Mouse (Mus musculus) embryo, embryonic 11.5 days (tissue): ENCODE measurements around the gene Cabp7.
"Not testable (repeated sequence)": the region's sequence is repeated elsewhere in the genome, so short reads cannot be mapped to it uniquely, and the experiment has no call there.

ENCODE experiments used
- DNase-seq: peaks from one replicate; pipeline ENCODE4 v3.0.0-alpha.2; 2012; ENCODE audit warnings: low read depth, low spot score

Cabp7 gene

DNA sequence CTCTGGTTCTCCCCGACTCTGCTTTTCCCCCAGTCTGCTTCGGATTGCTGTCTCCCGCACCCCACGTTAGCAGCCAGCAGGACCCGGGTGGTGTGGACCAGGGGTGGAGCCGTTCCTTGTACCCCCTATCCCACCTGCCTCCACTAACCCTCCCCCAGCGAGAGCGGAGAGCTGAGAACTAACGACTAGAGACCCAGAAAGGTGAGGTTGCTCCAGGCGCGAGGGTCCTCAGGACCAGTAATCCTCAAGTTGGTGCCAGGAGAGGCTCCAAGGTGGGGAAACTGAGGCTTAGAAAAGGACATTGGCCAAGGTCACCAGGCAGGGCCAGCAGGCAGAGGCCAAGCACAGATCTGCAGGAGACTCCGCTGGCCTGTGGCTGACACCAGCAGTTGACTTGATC, 707 bp upstream of the Cabp7 start:
- DNase-seq: no peak

GRCm38 (mm10) chr11:4745969-4746368, 609 bp downstream of the Cabp7 start:
- no peak for DNase-seq

DNA sequence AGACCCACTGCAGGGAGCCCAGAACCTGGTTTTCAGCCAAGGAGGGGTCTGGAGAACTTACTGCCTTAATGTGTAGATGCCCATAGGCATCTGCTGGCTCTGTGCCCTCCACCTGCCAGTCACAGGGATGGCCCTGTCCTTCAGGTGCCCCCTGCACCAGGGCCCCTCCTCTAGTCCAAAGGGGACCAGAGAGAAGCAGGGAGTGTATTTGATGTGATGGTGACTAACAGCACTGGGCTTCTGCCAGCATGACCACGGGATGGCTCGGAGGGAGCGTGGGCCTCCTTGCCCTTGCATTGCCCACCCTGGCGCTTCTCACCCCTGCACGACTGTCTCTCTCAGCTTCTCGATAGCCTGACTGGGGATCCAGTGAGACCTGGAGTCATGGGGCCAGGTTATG, 1.9 kb downstream of the Cabp7 start:
- no peak for DNase-seq

- no peak for DNase-seq
Measured at GRCm38 (mm10) chr11:4740785-4741184, 5.8 kb downstream of the Cabp7 start.

DNA sequence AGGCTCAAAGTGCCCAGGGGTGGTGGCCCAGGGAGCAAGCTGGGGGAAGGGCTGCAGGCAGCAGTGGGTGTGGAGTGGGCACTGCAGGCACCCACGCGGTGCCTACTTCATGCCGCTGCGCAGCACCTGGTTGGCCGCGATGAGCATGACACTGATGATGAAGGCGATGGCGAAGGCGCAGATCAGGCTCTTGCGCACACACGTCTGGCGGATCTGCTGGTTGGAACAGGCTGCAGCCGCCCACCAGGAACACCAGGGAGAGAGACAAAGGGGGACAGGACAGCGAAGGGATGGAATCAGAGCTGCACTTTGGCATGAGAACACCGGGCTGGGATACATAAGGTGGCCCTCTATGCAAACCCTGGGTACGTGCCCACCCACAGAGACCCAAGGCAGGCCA, 7.9 kb downstream of the Cabp7 start:
- no peak for DNase-seq

- no peak for DNase-seq
Measured at GRCm38 (mm10) chr11:4737682-4738081, 8.9 kb downstream of the Cabp7 start.

GRCm38 (mm10) chr11:4736355-4736754, 10.2 kb downstream of the Cabp7 start:
- no peak for DNase-seq

- no peak for DNase-seq
Measured at GRCm38 (mm10) chr11:4734179-4734578, 12.4 kb downstream of the Cabp7 start.

GRCm38 (mm10) chr11:4731781-4732180, 14.8 kb downstream of the Cabp7 start:
- no peak for DNase-seq

GRCm38 (mm10) chr11:4730913-4731312, 15.7 kb downstream of the Cabp7 start:
- DNase-seq: no peak

DNA sequence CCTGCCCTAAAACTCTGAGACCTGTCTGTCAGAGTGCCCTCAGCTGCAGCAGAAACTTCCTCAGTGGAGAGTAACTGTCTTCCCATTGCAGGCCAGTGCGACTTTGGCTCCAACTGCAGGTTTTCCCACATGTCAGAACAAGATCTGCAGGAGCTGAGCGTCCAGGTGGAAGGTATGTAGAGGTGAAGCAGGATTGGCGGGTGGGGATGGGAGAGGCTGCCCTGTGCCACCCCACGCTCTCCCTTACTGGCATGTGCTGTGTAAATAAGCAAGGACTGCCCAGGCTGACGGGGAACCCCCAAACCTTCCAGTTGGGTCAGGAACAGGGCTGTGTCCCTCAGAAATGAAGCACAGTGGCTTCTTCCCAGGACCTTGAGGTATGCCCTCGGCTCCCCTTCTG, 16.5 kb downstream of the Cabp7 start:
- no peak for DNase-seq

DNA sequence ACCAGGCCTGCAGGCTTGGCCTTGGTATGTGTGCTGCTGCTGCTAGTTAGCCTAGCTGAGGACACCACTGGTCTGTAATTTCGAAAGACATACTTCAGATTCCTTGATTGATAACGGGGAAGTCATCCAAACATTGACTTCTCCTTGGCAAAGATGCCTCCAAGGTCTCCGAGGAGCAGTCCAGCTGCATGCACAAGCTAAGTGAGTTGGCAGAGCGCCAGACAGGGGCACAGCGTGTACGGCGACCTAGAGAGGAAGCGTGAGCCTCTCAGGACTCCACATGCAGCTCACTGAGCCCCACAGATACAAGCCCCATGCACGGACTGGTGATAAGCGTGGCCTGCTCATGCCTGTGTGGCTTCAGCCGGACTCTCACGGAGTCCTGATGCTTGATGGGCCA, 17.0 kb downstream of the Cabp7 start:
- DNase-seq: no peak

GRCm38 (mm10) chr11:4721728-4722127, 24.9 kb downstream of the Cabp7 start:
- no peak for DNase-seq

DNA sequence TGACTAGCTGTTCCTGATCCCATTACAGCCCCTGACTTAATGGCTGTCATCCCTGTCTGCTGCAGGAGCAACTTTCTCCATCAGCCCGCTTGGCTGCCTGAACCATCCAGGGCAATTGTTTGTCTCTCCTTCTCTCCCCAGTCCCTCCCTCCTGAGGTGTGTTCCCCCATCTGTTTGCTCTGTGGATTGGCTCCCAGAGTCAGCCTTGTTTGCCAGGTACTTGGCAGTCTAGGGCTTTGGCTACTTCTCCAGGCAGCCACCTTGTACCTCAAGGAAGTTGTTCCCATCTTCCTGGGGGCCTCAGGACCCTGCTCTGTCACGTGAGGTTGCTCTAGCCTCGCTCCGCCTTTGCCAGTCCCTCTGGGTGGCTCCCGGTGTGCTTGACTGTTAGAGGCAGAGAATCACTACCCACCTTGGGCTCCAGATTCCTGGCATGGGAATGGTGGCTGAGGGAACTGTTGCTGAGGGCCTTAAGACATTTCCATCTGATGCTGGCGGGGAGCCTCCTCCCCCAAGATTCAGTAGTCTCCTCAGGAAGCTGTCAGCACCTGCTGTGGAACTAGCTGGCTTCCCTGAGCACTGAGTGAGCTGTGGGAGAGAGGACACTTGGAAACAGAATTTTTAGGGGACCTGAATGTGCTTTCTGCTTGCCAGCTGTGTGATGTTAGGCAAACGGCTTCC, 25.5 kb downstream of the Cabp7 start:
- no peak for DNase-seq

DNA sequence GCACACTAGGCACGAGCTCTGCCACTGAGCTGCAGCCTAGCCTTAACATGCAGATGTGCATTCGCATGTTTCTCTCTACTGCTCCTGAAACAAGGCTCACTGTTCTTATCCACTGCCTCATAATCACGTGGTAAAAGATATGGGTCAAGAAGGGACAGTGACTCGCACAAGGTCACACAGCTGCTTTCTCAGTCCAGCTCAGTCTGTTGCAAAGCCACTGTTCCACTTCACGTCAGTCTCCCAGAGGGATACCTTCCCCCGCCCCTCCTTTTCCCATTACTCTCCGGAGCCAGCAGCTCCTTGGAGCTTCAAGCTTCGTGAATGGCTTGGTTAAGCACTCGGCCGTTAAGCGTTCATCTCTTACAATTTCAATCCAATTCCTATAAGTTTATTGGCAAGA, 26.2 kb downstream of the Cabp7 start:
- DNase-seq: no peak

DNA sequence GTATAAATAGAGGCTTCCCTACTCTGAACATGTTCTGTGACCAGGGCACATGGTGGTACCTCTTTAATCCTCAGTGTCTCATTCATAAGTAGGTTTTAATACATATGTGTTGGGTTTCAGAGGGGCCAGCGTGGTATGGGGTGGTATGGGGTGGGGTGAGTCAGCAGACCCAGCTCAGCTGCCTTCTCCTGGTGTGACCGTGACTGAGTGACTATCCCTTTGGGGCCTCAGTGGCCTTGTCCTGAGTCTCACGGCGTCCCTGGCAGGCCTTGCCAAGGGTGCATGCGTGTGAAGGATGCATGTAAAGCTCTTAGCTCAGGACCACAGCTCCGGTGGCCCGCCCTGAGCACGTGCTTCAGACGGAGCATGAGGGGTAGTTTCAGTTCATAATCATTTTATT, 26.6 kb downstream of the Cabp7 start:
- no peak for DNase-seq

DNA sequence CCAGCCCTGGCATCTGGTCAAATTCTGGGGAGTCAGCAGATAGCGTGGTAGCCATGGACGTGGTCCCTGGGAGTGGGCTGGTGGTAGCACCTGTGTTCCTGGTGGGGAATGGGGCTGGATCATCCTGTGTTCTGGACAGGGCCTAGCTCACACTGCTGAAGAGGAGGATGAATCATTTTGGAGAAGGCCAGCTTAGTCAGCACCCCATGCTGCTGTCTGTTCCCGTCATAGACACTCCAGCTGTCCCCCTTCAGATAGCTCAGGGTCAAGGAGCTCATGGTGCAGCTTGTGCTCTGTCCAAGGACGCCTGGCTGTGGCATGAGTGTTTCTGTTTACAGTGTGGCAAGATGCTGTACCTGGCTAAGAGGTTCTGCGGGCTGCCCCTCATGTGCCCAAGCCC, 28.0 kb downstream of the Cabp7 start:
- DNase-seq: no peak

GRCm38 (mm10) chr11:4716530-4717236, 29.9 kb downstream of the Cabp7 start:
- no peak for DNase-seq

- DNase-seq: no peak
Measured at GRCm38 (mm10) chr11:4715596-4715995, 31.0 kb downstream of the Cabp7 start.

- DNase-seq: no peak
Measured at GRCm38 (mm10) chr11:4714727-4715126, 31.9 kb downstream of the Cabp7 start.

- DNase-seq: no peak
Measured at GRCm38 (mm10) chr11:4712822-4713221, 33.8 kb downstream of the Cabp7 start.

- not testable (repeated sequence) for DNase-seq
Measured at GRCm38 (mm10) chr11:4710188-4710587, 36.4 kb downstream of the Cabp7 start.

- no peak for DNase-seq
Measured at GRCm38 (mm10) chr11:4705178-4705577, 41.4 kb downstream of the Cabp7 start.
